Comparison of ENCODE assay signal across 8 mouse cellular contexts in the genomic region with DNA sequence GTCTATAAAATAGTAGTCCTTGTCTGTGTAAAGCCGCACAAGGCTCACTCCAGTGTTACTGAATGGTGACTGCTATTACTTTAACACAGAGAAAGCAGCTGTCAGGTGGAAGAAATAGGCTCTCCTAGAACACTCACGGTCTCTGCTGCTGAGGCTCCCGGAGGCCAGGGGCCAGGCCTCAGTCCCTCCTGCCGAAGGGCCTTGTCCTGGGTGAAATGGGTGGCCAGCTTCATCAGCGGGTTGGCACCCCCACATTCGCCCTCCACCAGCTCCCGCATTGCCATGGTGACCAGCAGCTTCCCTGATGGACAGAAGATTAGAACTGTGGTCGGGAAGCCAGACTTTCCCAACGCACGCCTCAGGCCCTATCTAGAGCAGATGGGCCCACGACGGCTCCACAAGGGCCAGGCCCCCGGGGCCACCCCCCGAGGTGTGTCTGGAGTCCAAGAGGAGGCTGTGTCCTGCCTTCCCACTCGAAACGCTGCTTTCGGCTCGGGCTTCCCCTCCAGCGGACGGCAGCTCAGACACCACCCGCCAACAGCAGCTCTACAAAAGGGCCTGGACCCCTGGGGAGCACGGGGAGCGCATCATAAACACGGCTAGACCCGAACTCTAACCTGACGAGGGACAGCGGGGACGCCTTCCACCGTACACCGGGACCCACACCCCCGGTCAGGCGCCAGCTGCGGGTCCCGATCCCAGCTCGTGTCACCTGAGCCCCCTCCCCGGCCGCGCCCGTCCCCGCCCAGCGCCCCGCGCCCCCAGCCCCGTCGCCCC. TPM values are rescaled to one million over a fixed set of nuclear protein-coding genes. Genes with fewer than 3 reads are reported as not detected.
DNase-seq lines count a peak whose midpoint lies in the region; ATAC-seq and TF ChIP-seq lines count a peak whose summit lies in the region.

No protein-coding gene starts in this region.

- peak overlapping the region; percentile 76 to 98 for H3K4me3 ChIP-seq in ES-E14 (ENCODE audit: insufficient read depth in 1 of 2, low read depth in 1 of 2, low read length in 2 of 2, poor library complexity in 1 of 2, severe bottlenecking in 1 of 2)
- H3K4me3 ChIP-seq in embryonic facial prominence, embryonic 12.5 days: peak overlapping the region; percentile 95
- H3K4me3 ChIP-seq in heart, embryonic 15.5 days: peak overlapping the region; percentile 88
- peak overlapping the region; percentile 75 for H3K4me3 ChIP-seq in lung, embryonic 16.5 days (ENCODE audit: low read length)

- 1% methylated on average over 44 of the region's 45 CpGs for WGBS in embryonic facial prominence, embryonic 12.5 days
- 3% methylated on average over 40 of the region's 45 CpGs for WGBS in heart, embryonic 15.5 days
- 2% methylated on average over 35 of the region's 45 CpGs for WGBS in lung, embryonic 16.5 days

- in situ Hi-C loops in ES-E14 (cut with MboI; ENCODE audit: low sequenced_read_pairs in 2 of 2, unreplicated experiment in 2 of 2): no loop called here

- ATAC-seq in embryonic facial prominence, embryonic 12.5 days (ENCODE audit: insufficient number of reproducible peaks, insufficient read depth, low FRiP score, low TSS enrichment): peak; percentile 38
- ATAC-seq in heart, embryonic 15.5 days (replicated peaks; ENCODE audit: insufficient number of reproducible peaks, insufficient read depth, low FRiP score, low read depth): peak; percentile 33
- peak; percentile 49 for ATAC-seq in lung, embryonic 16.5 days (ENCODE audit: low read depth)

- peaks cover 10% of the 10 kb centered on the region; the same call in 1 of the 2 replicates for H3K36me3 ChIP-seq in ES-E14 (ENCODE audit: control insufficient read depth, insufficient read depth, low read length, poor library complexity, severe bottlenecking)
- peaks cover 7% of the 10 kb centered on the region for H3K36me3 ChIP-seq in embryonic facial prominence, embryonic 12.5 days
- H3K36me3 ChIP-seq in heart, embryonic 15.5 days: no peaks in the 10 kb centered on the region
- peaks cover 6% of the 10 kb centered on the region; the same call in 1 of the 2 replicates for H3K36me3 ChIP-seq in lung, embryonic 16.5 days (ENCODE audit: control insufficient read depth, insufficient read depth, low read length)

- peak overlapping the region; percentile 45; the same call in 1 of the 2 replicates for H3K27ac ChIP-seq in ES-E14 (ENCODE audit: insufficient read depth, low read depth, low read length, poor library complexity, severe bottlenecking)
- peak overlapping the region; percentile 77 for H3K27ac ChIP-seq in embryonic facial prominence, embryonic 12.5 days
- H3K27ac ChIP-seq in heart, embryonic 15.5 days: peak overlapping the region; percentile 79
- H3K27ac ChIP-seq in lung, embryonic 16.5 days (ENCODE audit: low read length): peak overlapping the region; percentile 55; the same call in 1 of the 2 replicates

- DNase-seq in ES-E14 (ENCODE audit: low read depth, low spot score): no peak
- DNase-seq in adrenal gland, postnatal 25 days: peak; percentile 39
- DNase-seq in kidney, postnatal 4 days: peak; percentile 56 to 71
- peak; percentile 35 for DNase-seq in ovary, postnatal 10 days (ENCODE audit: low spot score)
- peak; percentile 40 to 61 for DNase-seq in urinary bladder, postnatal 4 days (ENCODE audit: low spot score in 2 of 2)

- H3K9ac ChIP-seq in ES-E14 (ENCODE audit: insufficient read depth, low read depth, low read length, poor library complexity, severe bottlenecking): peak overlapping the region; percentile 89
- peak overlapping the region; percentile 91 for H3K9ac ChIP-seq in embryonic facial prominence, embryonic 12.5 days
- H3K9ac ChIP-seq in heart, embryonic 15.5 days: peak overlapping the region; percentile 93
- peak overlapping the region; percentile 80 for H3K9ac ChIP-seq in lung, embryonic 16.5 days (ENCODE audit: low read length)

- peak overlapping the region; percentile 82 for H3K4me2 ChIP-seq in embryonic facial prominence, embryonic 12.5 days (replicated peaks)
- H3K4me2 ChIP-seq in heart, embryonic 15.5 days: peak overlapping the region; percentile 83
- H3K4me2 ChIP-seq in lung, embryonic 16.5 days (ENCODE audit: low read depth, low read length): peak overlapping the region; percentile 64

- H3K9me3 ChIP-seq in ES-E14 (ENCODE audit: control insufficient read depth, insufficient read depth, low read depth, low read length): no peaks in the 10 kb centered on the region
- H3K9me3 ChIP-seq in embryonic facial prominence, embryonic 12.5 days: no peaks in the 10 kb centered on the region
- no peaks in the 10 kb centered on the region for H3K9me3 ChIP-seq in heart, embryonic 15.5 days (replicated peaks)
- no peaks in the 10 kb centered on the region for H3K9me3 ChIP-seq in lung, embryonic 16.5 days (ENCODE audit: control insufficient read depth, low read length)

- no peaks in the 10 kb centered on the region for H3K27me3 ChIP-seq in embryonic facial prominence, embryonic 12.5 days
- no peaks in the 10 kb centered on the region for H3K27me3 ChIP-seq in heart, embryonic 15.5 days
- H3K27me3 ChIP-seq in lung, embryonic 16.5 days (ENCODE audit: control insufficient read depth, insufficient read depth, low read depth, low read length): no peaks in the 10 kb centered on the region

- no peaks in the 10 kb centered on the region; a peak in 1 of 4 replicates for H3K4me1 ChIP-seq in ES-E14 (ENCODE audit: control insufficient read depth in 2 of 2, insufficient read depth in 2 of 2, low read length in 2 of 2, poor library complexity in 1 of 2)
- peaks cover 13% of the 10 kb centered on the region; the same call in 1 of the 2 replicates for H3K4me1 ChIP-seq in embryonic facial prominence, embryonic 12.5 days
- H3K4me1 ChIP-seq in heart, embryonic 15.5 days (replicated peaks): peaks cover 14% of the 10 kb centered on the region
- peaks cover 8% of the 10 kb centered on the region; the same call in 1 of the 2 replicates for H3K4me1 ChIP-seq in lung, embryonic 16.5 days (replicated peaks; ENCODE audit: control insufficient read depth, insufficient read depth, low read length)

TF ChIP-seq in ES-E14, 5 proteins besides CTCF, POLR2A, EP300 and RAD21:
- TF ChIP-seq ZNF384 (IDR thresholded peaks at IDR 0.05; ENCODE audit: low read depth, low read length) (no peak), HCFC1 (IDR thresholded peaks at IDR 0.05; ENCODE audit: borderline replicate concordance, insufficient read depth, low read length) (no peak), ZC3H11A (IDR thresholded peaks at IDR 0.05; ENCODE audit: borderline replicate concordance, low read depth, low read length) (no peak), MAFK (IDR thresholded peaks at IDR 0.05; ENCODE audit: insufficient read depth, low read depth, low read length) (no peak), CHD2 (IDR thresholded peaks at IDR 0.05; ENCODE audit: low read depth, low read length) (no peak)
TF ChIP-seq in ES-E14: peak in this region for 0.

RNA-seq across cellular contexts. Expression of a gene that starts 0.5 kb away (rescaled TPM):
- total RNA-seq in ES-E14 (2012; rRNA removed): 34.4 and 35.7 TPM in 2 replicates
- total RNA-seq in adrenal gland, postnatal 25 days (2021): 95.7 and 96.2 TPM in 2 replicates
- polyA plus RNA-seq in embryonic facial prominence, embryonic 12.5 days (2016; fragmentation: Nextera tagmentation; extraction: Ambion mirVana): 59.1 and 64.5 TPM in 2 replicates
- polyA plus RNA-seq in heart, embryonic 15.5 days (2015; fragmentation: Nextera tagmentation; extraction: Ambion mirVana): 24.9 and 30.9 TPM in 2 replicates
- 39.9 and 40.2 TPM in 2 replicates for polyA plus RNA-seq in lung, embryonic 16.5 days (2015; fragmentation: Nextera tagmentation; extraction: Ambion mirVana)

RNA-seq across cellular contexts. Expression of a gene that starts 50.3 kb away (rescaled TPM):
- total RNA-seq in ES-E14 (2012; rRNA removed): 37.0 and 79.2 TPM in 2 replicates
- 64.4 and 98.3 TPM in 2 replicates for total RNA-seq in adrenal gland, postnatal 25 days (2021)
- polyA plus RNA-seq in embryonic facial prominence, embryonic 12.5 days (2016; fragmentation: Nextera tagmentation; extraction: Ambion mirVana): 13.1 and 13.8 TPM in 2 replicates
- 0.73 and 1.5 TPM in 2 replicates for polyA plus RNA-seq in heart, embryonic 15.5 days (2015; fragmentation: Nextera tagmentation; extraction: Ambion mirVana)
- polyA plus RNA-seq in lung, embryonic 16.5 days (2015; fragmentation: Nextera tagmentation; extraction: Ambion mirVana): 2.0 and 2.3 TPM in 2 replicates
